Mouse (Mus musculus) frontal cortex, adult 2 months (tissue): Measurements from ENCODE around the gene Prr22. TPM values are rescaled to one million over a fixed set of nuclear protein-coding genes. Genes with fewer than 3 reads are reported as not detected.

Source experiments
- DNase-seq, 2 experiments: peaks; one replicate each; pipeline ENCODE4 v3.0.0; 2022; ENCODE audit warnings: low spot score in 1 of 2; ENCODE audit errors: extremely low spot score in 1 of 2
- polyA plus RNA-seq: library from polyadenylated mRNA; depleted of rRNA; stranded (reverse); fragments of >200 nt; gene quantifications from 2 replicates; pipeline ENCODE4 v1.2.3, GENCODE M21; 2012; rRNA removed

Prr22 gene
- polyA plus RNA-seq, 1 experiment, result 4.2 TPM

DNA sequence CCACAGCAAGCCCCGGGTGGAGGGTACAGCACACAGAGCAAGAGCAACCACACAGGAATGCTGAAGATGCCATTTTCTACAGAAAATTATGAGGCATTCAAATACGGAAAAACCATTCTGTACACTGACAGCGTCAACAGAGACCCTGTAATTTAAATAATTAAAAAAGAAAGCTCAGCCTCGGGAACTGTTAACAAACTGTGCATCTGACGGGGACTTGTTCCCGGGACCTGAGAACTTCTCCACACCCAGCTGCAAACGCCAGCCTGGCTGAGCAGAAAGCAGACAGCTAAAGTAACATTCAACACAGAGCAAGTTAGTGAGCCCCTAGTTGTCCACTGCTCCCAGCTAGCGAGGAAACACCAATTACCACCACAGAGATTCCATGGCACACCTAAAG, 32.0 kb downstream of the Prr22 start:
- DNase-seq, result no peak

DNA sequence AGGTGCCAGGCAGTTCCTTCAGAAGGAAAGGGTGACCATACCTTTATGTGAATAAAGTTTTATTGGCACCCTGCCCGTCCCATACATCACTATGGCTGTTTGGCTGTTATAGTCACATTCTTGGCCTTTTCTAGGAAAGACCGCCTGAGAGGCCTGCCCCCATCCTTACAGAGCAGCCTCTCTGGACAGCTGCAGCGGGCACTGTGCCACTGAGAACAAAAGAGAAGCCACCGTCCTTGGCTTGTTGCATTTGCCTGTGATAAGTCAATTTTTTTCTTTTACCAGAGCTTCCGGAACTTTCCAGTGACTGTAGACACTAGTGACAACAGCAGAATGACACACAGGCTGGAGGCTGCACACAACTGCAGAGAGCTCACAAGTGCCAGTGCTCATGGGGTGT, 34.9 kb downstream of the Prr22 start:
- no peak for DNase-seq

GRCm38 (mm10) chr17:56805784-56806183, 35.7 kb downstream of the Prr22 start:
- no peak for DNase-seq

DNA sequence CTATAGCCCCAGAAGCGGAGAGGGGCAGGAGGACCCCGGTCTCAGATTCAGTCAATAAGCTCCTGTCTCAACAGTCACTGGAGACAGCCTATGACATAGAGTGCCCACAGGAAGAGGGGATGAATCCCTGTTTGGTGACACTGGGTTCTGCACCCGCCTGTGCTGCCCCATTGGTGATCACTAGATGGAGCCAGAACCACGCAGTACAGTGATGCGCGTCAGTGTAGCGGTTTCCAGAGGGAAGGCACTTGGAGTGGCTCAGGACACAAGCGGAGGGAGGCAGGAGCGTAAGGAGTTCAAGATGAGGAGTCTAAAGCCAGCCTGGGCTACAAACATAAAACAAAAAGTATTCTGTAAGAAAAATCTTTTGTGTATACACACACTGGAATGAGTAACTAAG, 38.5 kb downstream of the Prr22 start:
- DNase-seq, result peak; percentile 52 to 89

DNA sequence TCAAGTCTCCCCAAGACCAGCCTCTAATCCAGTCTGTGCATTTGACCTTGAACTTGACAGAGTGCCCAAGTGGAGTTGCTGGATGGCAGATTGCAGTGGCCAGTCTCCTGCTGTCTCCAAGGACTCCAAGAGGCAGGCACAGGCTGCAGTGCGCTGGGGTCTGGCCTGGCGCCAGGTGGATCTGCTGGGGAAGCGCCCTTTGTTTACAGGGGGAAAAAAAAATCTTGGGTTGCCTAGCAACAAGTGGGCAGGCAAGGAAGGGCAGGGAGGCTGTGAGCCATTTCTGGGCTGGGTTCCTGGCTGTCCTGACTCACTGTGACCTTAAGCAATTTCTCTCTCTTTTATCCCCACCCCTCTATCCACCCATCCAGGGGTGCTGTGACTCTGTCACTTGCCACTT, 40.2 kb downstream of the Prr22 start:
- DNase-seq, result peak; percentile 58 to 79

DNA sequence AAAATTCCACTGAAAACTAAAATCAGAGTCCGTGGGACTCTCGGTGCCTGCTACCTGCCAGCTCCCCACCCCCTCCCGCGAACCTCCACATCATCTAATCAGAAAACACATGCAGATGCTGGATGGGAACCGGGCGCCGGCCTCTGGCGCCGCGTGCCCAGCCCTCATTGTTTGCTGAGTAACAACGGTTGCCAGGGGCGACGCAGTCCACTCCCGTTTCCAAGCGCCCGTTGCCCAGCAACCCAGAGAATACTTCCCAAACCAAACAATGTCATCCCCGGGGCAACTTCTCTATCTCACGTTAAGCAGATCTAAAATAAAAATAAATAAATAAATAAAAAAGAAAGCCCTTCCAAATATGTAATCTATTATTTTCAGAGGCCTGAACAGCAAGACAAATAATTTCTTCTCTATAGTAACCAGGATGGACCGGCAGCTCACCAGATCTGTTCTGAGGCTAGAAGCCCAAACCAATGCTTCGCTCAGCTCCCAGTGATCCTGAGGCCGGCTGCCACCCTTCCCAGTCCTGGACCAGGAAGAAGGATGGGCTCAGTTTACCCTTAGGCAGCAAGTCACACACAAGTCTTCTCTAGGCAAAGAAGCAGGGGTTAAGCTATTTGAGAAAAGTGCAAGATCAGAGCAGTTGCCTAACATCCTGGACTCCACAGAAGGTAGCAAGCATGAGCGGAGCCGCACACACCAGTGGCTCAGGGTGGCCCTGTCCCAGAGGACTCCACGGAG, 44.4 kb downstream of the Prr22 start:
- DNase-seq, result peak; percentile 64 to 86

- DNase-seq, result no peak
These were observed 45.0 kb downstream of the Prr22 start for GRCm38 (mm10) chr17:56815057-56815345.

GRCm38 (mm10) chr17:56818067-56818636, 48.1 kb downstream of the Prr22 start:
- no peak for DNase-seq

GRCm38 (mm10) chr17:56819032-56819545, 49.0 kb downstream of the Prr22 start:
- DNase-seq, result no peak

DNA sequence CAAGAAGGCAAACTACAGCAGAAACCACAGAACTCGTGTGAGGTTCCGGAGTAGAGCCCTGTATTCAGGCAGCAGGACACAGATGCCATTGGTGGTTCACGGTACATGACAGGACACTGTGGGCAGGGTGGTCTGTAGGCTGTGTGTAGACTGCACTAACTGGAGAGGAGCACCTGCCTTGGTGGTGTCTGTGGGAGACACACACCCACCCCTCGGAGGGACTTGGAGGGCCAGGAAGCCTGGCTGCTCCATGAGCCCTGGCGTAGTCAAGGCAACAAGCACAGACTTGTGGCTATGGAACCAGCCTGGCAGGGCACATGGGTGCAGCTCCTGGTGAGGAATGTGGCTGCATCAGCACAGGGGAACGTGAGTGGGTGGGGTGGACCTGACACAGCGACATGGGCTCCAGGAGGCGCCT, 49.7 kb downstream of the Prr22 start:
- DNase-seq, result peak in 1 of 2 experiments; percentile 23

Other genes with a start within 250 kb of the Prr22 start
- 3.1 and 3.7 TPM in 2 replicates for gene Gm20219, start 215.9 kb upstream of the Prr22 start, polyA plus RNA-seq
- gene Safb2, start 185.7 kb upstream of the Prr22 start, polyA plus RNA-seq, result 160 and 162 TPM in 2 replicates
- gene Safb, start 185.4 kb upstream of the Prr22 start, polyA plus RNA-seq, result 140 and 144 TPM in 2 replicates
- 162 and 185 TPM in 2 replicates for gene 2410015M20Rik, start 160.5 kb upstream of the Prr22 start, polyA plus RNA-seq
- 1,013 and 1,153 TPM in 2 replicates for gene Rpl36, start 156.8 kb upstream of the Prr22 start, polyA plus RNA-seq
- gene Lonp1, start 143.4 kb upstream of the Prr22 start, polyA plus RNA-seq, result 72.2 and 86.2 TPM in 2 replicates
- 2.4 and 2.6 TPM in 2 replicates for gene Catsperd, start 142.1 kb upstream of the Prr22 start, polyA plus RNA-seq
- gene Ranbp3, start 97.0 kb upstream of the Prr22 start, polyA plus RNA-seq, result 103 and 110 TPM in 2 replicates
- gene Ndufa11, start 52.5 kb upstream of the Prr22 start, polyA plus RNA-seq, result 336 and 372 TPM in 2 replicates
- gene Vmac, start 52.2 kb upstream of the Prr22 start, polyA plus RNA-seq, result 18.7 and 22.4 TPM in 2 replicates
- gene Nrtn, start 12.7 kb upstream of the Prr22 start, polyA plus RNA-seq, result 5.9 and 7.4 TPM in 2 replicates
- gene Dus3l, start 5.5 kb upstream of the Prr22 start, polyA plus RNA-seq, result 145 and 149 TPM in 2 replicates
- gene Rfx2, start 60.8 kb downstream of the Prr22 start, polyA plus RNA-seq, result 3.6 and 4.0 TPM in 2 replicates
- gene Acsbg2, start 104.2 kb downstream of the Prr22 start, polyA plus RNA-seq, result 0.04 TPM in 1 of 2 replicates, not detected in the other
- 0.12 and 0.15 TPM in 2 replicates for gene 1700061G19Rik, start 105.2 kb downstream of the Prr22 start, polyA plus RNA-seq
- gene Mllt1, start 165.2 kb downstream of the Prr22 start, polyA plus RNA-seq, result 73.3 and 80.1 TPM in 2 replicates
- not detected in 2 replicates for gene Acer1, start 211.9 kb downstream of the Prr22 start, polyA plus RNA-seq
- 146 and 147 TPM in 2 replicates for gene Clpp, start 220.1 kb downstream of the Prr22 start, polyA plus RNA-seq
- gene Alkbh7, start 227.1 kb downstream of the Prr22 start, polyA plus RNA-seq, result 32.4 and 36.0 TPM in 2 replicates
- 0.44 TPM in 1 of 2 replicates, not detected in the other for gene Pspn, start 229.8 kb downstream of the Prr22 start, polyA plus RNA-seq
- gene Gtf2f1, start 241.0 kb downstream of the Prr22 start, polyA plus RNA-seq, result 74.7 and 86.4 TPM in 2 replicates
- gene Gm17949, start 241.2 kb downstream of the Prr22 start, polyA plus RNA-seq, result 0.08 TPM in 1 of 2 replicates, not detected in the other